Mouse (Mus musculus) ES-Bruce4 (cell line): ENCODE data around the gene Hsd3b7.

Experiments
- CTCF ChIP-seq: IDR thresholded peaks from one replicate; pipeline ENCODE4 v1.8.1; 2011; ENCODE audit warnings: low read depth, low read length
- EP300 ChIP-seq: IDR thresholded peaks from 2 replicates; pipeline ENCODE4 v1.6.1; 2011; ENCODE audit warnings: low read depth, low read length; ENCODE audit not compliant: insufficient read depth
- POLR2A ChIP-seq: IDR thresholded peaks from one replicate; pipeline ENCODE4 v1.8.1; 2011; ENCODE audit warnings: low read length; ENCODE audit not compliant: insufficient read depth

DNA sequence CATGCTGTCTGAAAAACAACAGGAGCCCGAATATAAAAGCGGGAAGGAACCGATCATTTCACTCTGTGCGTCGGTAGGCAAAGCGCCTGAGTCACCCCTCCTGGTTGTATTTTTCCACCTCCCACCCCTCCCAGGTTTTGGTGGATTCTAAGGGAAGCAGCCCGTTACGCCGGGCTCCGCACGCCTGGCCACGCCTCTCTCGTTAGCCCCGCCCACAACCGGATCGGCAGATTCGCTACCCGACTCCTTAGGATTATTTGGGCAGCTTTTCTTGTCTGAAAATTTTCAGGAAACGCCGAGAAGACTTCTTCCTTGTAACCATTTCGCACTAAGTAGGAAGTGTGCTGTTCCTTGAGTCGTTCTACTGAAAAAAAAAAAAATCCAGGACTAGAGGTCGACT, 24.0 kb upstream of the Hsd3b7 start, which contains the start of gene Setd1a:
- TF ChIP-seq POLR2A (peak; percentile 54), CTCF (no peak), EP300 (no peak)
